Mouse (Mus musculus) left cerebral cortex, adult 2 months (tissue): ENCODE results near the gene Efna5. TPM values are rescaled to one million over a fixed set of nuclear protein-coding genes. Genes with fewer than 3 reads are reported as not detected.

Experiments used
- DNase-seq, 2 experiments: peaks; one replicate each; pipeline ENCODE4 v3.0.0; 2021 to 2022; ENCODE audit warnings: low spot score in 2 of 2, mixed read lengths in 1 of 2; ENCODE audit errors: extremely low spot score in 1 of 2
- H3K27ac ChIP-seq: fragments of 200-600 bp; 2 replicates; pipeline ENCODE4 v1.8.1; 2022
- H3K4me3 ChIP-seq: fragments of 200-600 bp; 2 replicates; pipeline ENCODE4 v1.8.1; 2022
- CTCF ChIP-seq: fragments of 200-600 bp; IDR thresholded peaks from 2 replicates; pipeline ENCODE4 v1.8.1; 2022; ENCODE audit warnings: antibody characterized with exemption, mild to moderate bottlenecking, moderate library complexity
- intact Hi-C: fragments of 180-260 bp; cut with DNase I; formaldehyde crosslinking; loops from one replicate; pipeline ENCODE4 v1.15.1; 2025
- total RNA-seq, 2 experiments: library from RNA; stranded (reverse); gene quantifications; 2 replicates each; pipeline ENCODE4 v1.2.3; 2021

Efna5 gene
- total RNA-seq, 2 experiments from 2014 or later = 38.8 to 47.7 TPM

DNA sequence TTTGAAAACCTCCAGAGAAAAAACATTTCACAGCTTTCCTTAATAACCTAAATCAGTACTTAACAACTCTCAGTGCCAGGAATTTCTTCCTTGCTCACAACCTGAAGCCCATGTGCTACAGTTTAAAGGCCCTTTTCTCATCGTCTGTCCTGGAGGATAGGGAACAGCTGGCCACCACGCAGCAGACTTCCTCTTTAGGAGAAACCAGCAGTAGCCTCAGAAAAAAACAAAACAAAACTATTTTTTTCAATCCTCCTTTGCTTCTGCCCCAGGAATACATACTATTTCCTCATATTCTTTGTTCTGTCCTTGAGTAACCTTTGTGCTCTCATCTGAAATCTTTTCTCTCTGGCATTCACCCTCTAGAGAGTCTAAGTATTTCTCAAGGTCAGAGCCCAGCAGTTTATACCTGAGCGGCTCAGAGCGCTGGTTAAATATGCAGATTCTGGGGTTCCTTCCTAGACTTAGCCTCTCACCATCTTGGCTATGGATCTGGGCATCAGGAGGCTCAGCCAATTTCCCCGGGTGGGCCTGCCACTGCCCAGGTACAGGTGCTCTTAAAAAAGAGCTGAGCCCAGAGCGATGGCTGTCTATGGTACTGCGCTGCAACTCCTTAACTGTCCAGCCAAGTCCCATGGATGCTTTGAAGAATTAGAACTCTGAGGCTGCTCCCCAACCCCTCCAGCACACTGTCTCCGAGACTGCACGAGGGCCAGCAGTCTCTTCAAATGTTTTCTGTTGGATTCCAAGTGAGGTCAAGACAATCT is 306.4 kb downstream of the Efna5 start:
- Histone ChIP-seq H3K27ac (no peak overlapping the region), H3K4me3 (no peak overlapping the region)
- TF ChIP-seq CTCF = no peak
- no peak for DNase-seq
- intact Hi-C loops = no loop called here

DNA sequence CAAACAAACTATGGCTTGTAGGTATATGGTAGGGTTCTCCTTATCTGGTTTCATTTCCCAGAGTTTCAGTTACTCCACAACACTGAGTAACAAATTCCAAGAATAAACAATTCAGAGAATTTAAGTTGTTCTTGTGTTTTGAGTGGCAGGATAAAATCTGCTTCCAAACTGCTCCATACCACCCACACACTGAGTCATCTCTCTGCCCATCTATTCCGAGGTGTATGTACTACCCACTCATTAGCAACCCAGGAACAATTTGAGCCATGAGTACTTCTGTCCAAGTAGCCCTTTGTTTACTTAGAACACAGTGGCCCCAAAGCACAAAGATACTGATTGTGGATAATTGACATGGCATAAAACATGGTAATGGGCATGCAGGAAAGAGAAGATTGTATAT is 311.0 kb downstream of the Efna5 start:
- intact Hi-C loops = no loop called here
- no peak overlapping the region for H3K4me3 ChIP-seq
- peak in 1 of 2 experiments; percentile 14 for DNase-seq
- TF ChIP-seq CTCF = no peak
- H3K27ac ChIP-seq = no peak overlapping the region

DNA sequence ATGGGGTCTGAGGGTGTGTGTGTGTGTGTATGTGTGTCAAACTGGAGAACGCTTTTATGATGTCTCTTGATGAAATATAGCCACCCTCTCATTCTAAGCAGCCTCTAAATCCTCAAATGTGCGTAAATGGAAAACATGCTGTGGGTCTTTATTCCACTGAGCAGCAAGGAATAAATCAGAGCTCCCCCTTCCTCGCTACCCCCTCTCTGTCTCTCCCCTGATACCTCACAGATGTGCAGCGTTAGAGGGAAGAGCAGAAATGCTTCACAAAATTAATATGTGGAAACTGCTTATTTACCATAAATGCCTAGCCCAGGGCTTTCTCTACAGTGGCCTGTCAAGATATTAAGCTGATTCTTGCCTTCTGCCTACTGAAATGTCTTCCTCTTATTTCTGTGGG is 313.1 kb downstream of the Efna5 start:
- no peak for DNase-seq
- no peak overlapping the region for H3K4me3 ChIP-seq
- intact Hi-C loops = no loop called here
- no peak overlapping the region for H3K27ac ChIP-seq
- TF ChIP-seq CTCF = no peak

DNA sequence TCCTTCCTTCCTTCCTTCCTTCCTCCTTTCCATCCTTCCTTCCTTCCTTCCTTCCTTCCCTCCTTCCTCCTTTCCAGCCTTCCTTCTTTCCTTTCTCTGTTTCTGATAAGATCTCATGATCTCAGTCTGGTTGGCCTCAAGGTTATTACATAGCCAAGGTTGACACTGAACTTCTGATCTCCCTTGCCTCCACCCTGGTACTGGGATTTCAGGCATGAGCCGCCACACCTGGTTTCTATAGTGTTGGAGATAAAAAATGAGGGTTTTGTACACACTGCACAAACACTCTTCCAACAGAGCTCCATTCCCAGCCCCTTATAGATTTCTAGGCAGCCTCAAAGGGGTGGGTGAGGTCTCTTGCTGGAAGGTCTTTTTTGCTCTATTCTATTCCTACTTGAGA is 315.5 kb downstream of the Efna5 start:
- no peak for DNase-seq
- intact Hi-C loops = no loop called here
- Histone ChIP-seq H3K4me3 (no peak overlapping the region), H3K27ac (no peak overlapping the region)
- no peak for TF ChIP-seq CTCF

DNA sequence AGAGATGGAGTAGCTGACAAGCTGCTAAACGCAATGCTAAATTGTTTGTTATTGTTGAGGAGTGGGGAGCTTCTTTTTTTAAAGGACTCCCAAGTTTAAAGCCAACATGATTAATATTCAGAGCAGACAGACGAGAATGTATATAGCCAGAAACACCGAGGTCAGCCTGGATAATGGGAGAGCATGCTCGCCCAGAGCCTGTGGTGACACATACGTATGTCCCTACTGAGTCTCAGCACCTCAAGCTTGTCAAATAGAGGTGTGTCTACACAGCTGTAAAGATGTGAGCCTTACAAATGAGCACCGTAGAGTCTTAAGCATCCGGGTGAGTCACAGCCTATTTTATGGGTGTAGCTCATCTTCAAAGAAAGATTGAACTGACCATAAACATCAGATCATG is 318.7 kb downstream of the Efna5 start:
- no peak for TF ChIP-seq CTCF
- intact Hi-C loops = no loop called here

DNA sequence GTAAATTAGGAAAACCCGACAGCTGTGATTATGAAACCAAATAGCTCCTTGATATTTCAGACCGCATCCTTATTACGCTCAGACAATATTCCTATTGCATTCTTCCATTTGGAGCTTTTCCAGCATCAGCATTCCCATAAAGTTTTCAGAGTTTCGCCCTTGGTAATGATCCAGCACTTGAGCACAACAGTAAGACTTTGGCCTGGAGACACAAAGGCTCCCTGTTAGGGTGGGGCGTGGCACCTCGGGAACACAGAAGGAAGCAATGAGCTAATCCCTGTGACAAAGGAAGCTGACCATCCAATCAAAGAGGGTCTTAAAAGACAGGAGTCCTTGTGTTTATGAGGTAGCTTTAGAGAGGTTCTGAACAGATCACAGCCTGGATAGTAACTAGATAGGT is 323.9 kb downstream of the Efna5 start:
- DNase-seq = no peak
- intact Hi-C loops = no loop called here
- H3K27ac ChIP-seq = no peak overlapping the region
- no peak for TF ChIP-seq CTCF
- H3K4me3 ChIP-seq = no peak overlapping the region

More for the DNA sequence above, 318.7 kb downstream of the Efna5 start:
- no peak overlapping the region for H3K27ac ChIP-seq
- no peak overlapping the region for H3K4me3 ChIP-seq
- no peak for DNase-seq
